Mouse (Mus musculus): ENCODE data around the gene Atad5. TPM values are rescaled to one million over a fixed set of nuclear protein-coding genes. Genes with fewer than 3 reads are reported as not detected.

Atad5 gene
- polyA plus RNA-seq (2012; rRNA removed) = 18.6 and 23.0 TPM in 2 replicates

DNA sequence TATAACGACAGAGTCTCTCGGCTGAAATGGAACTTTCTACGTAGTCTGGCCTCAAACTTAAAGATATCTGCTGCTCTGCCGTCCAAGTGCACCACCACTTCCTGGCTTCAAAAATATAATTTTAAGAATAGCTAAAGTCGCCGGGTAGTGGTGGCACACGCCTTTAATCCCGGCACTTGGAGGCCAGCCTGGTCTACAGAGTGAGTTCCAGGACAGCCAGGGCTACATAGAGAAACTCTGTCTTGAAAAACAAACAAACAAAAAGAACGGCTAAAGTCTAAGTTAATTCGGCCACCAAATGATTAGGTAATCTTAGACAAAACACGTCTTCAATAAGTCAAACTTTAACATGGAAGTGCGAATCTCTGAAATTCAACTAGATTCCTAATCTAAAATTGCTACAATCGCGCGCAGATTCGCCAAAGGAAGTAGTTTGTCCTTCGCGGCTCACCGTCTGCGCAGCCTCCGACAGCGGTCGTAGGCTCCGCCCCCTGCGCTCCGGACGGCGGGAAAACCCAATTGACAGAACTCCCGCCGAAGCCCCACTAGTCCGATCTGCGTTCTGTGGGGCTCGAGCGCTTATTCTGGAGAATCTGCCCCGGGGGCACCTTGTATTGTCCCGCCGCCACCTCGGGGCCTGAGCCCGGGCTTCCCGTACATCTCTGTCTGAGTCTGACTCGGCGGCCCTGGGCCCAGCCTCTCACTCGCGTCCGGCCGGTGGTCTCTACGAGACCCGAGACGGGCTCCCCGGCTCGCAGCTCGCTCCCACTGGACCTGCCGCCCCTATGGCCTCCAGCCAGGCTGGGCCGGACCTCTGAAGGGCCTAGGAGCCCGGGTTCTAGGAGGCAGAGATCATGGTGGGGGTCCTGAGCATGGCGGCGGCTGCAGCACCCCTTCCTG is at the start of gene Atad5:
TSS of gene Atad5 (plus strand) at position 484 of the 900 bp plus-strand sequence.

DNA sequence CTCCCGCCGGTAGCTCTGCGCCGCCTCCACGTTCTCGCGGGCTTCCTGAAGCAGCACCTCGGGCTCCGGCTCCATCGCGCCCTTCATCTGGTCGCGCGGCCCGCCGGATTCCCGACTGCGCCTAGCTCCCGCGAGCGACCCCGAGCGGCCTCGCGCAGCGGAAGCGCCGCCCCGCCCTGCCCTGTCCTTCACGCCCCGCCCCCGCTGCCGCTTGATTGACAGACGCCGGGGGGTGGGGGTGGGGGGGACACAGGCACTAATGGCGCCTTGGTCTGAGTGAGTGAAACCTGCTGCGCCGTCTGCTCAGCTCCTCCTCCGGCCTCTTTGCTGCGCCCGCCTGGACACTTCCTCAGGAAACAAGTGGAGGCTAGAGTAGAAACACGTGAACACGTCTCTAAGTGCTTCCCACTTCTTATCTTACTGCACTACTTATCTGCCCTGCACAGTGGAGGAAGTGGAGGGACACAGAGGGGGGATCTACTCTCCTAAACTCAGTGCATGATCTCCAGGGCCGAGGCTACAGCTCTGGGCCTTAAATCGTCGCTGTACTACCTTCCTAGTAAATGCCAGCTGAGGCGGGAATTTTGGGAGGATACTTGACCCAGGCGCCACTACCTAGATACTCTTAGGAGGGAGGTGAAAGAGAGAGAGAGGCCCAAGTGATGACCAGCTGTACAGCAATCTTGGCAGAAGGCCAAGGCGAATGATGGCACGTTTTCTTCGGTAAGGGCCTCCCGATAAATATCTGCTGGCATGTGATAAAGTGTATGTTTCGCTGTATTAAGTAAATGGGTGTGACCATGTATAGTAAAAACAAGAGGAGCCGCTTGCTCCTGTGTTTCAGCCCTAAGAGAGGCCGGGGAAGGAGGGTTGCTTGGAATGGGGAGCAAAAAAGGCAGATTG is 8.1 kb upstream of the Atad5 start, which contains the start of gene Crlf3:
TSS of gene Crlf3 (minus strand) at position 166 of the 903 bp plus-strand sequence.

DNA sequence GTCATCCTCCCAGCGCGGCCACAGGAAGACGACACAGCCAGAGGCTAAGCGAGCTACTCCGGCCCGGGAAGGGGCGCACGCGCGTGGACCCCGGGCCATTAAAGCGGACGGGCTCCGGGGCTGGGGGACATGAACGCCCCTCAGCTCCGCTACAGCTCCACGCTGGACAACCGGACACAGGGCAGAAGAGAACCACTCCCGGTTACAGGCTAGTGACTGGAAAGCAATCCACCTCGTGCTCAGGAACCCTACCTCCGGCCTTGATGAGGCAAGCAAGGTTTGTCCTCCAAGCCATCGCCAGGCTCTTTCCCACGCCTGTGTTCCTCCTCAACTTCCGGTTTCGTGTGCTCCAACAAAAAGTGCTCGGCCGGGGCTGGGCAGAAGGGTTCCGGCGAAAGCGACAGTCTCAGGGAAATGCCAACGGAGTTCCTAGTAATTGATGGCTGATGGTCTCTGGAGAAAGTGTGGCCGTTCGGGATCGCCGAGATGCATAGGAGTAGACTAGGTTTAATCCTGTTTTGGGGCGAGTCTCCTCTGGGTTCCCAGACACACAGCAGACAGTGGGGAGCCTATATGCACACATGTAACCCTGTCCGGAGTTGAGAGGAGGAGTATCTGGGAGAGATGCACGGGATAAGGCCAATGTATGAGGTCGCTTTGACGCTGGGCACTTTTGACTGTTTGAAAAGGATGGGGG is 52.8 kb downstream of the Atad5 start, which contains the start of gene Tefm:
TSS of gene Tefm (minus strand) at position 351 of the 697 bp plus-strand sequence.

DNA sequence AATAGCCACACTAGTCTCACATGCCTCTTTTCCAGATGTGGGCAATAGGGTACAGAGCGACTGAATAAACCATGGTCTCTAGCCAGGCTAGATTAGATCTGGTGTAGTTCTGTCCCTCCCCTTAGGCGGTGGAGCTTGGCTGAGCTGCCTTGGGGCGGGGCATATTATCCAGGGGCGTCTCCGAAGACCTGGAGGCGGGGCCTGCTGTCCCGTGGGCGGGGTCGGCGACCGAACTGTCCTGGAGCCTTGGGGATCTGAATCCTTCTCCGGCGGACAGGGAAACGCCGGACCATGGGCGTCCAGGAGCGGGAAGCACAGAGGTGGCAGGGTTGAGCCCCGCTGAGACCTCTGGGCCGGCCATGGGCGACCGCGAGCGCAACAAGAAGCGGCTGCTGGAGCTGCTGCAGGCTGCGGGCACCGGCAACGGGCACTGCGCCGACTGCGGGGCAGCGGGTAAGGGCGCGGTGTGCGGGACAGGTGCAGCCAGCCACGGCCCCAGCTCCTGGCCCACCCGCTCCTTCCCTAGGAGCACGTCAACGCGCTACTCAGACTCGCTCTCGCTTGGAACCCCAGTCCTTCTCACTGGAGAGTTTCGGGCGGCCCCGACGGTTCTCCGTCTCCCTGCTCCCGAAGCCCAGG is 64.8 kb downstream of the Atad5 start, which contains the start of gene Adap2:
TSS of gene Adap2 (plus strand) at position 249 of the 639 bp plus-strand sequence.

DNA sequence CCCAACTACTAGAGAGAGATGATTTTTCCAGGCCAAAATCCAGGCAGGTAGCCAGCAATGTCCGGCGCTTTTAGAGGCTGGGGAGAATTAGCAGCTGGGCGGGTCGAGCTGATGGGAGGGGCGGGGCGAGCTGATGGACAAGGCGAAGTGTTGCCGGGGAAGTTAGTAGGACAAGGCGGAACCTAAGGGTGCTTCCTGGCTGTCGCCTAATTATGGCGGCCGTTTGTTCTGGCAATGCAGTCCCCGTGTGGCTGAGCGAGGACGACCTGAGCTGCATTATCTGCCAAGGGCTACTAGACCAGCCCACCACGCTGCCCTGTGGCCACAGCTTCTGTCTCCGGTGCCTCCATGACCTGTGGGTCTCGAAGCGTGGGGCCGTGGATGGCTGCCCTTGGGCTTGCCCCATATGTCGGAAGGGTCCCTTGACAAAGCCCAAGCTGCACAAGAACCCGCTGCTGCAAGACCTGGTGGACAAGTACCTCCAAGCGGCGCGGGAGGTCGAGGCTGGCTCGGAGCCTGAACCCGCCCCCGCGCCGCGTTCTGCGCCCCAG is 94.6 kb downstream of the Atad5 start, which contains the start of gene Rnf135:
TSS of gene Rnf135 (plus strand) at position 147 of the 551 bp plus-strand sequence.

Other genes starting within 250 kb of the Atad5 start
- 47.4 and 108 TPM in 2 replicates for gene Utp6, start 127.0 kb upstream of the Atad5 start, polyA plus RNA-seq (2012; rRNA removed)
- gene Suz12, start 96.3 kb upstream of the Atad5 start, polyA plus RNA-seq (2012; rRNA removed) = 44.9 and 48.2 TPM in 2 replicates
- 23.0 and 32.6 TPM in 2 replicates for gene Crlf3, start 8.4 kb upstream of the Atad5 start, polyA plus RNA-seq (2012; rRNA removed)
- gene Tefm, start 52.8 kb downstream of the Atad5 start, polyA plus RNA-seq (2012; rRNA removed) = 14.3 and 20.4 TPM in 2 replicates
- 1.0 and 1.3 TPM in 2 replicates for gene Adap2, start 64.7 kb downstream of the Atad5 start, polyA plus RNA-seq (2012; rRNA removed)
- 2.1 and 2.9 TPM in 2 replicates for gene Rnf135, start 94.5 kb downstream of the Atad5 start, polyA plus RNA-seq (2012; rRNA removed)
- 30.3 and 43.6 TPM in 2 replicates for gene Rhot1, start 119.6 kb downstream of the Atad5 start, polyA plus RNA-seq (2012; rRNA removed)
- gene Rhbdl3, start 211.5 kb downstream of the Atad5 start, polyA plus RNA-seq (2012; rRNA removed) = 15.3 and 20.5 TPM in 2 replicates